Mouse (Mus musculus) forebrain, embryonic 13.5 days (tissue): ENCODE measurements at regions not wholly inside any gene's neighbourhood (a gene's known extent, or its start where the extent isn't known, plus 50 kb on each side); places are given as distances from the start of the nearest gene placed in this dataset.

Source experiments
- ATAC-seq: fragments of 200-750 bp; cut with Nextera tagmentation; 2 replicates; pipeline ENCODE4 v1.8.0; 2017
- H3K27ac ChIP-seq: fragments of 300-500 bp; sonication (generic); 2 replicates; pipeline ENCODE4 v1.5.1; 2015; ENCODE audit warnings: inconsistent platforms, mild to moderate bottlenecking, moderate library complexity
- H3K27me3 ChIP-seq: fragments of 300-500 bp; sonication (generic); 2 replicates; pipeline ENCODE4 v1.6.1; 2015; ENCODE audit warnings: mild to moderate bottlenecking, inconsistent platforms
- H3K36me3 ChIP-seq: fragments of 300-500 bp; sonication (generic); 2 replicates; pipeline ENCODE4 v1.6.1; 2015; ENCODE audit warnings: mild to moderate bottlenecking, inconsistent platforms; ENCODE audit not compliant: poor library complexity, severe bottlenecking
- H3K4me1 ChIP-seq: fragments of 300-500 bp; sonication (generic); 2 replicates; pipeline ENCODE4 v1.6.1; 2015; ENCODE audit warnings: inconsistent platforms
- H3K4me2 ChIP-seq: fragments of 300-500 bp; sonication (generic); 2 replicates; pipeline ENCODE4 v1.6.1; 2015; ENCODE audit warnings: inconsistent platforms, mild to moderate bottlenecking, moderate library complexity
- H3K4me3 ChIP-seq: fragments of 300-500 bp; sonication (generic); 2 replicates; pipeline ENCODE4 v1.5.1; 2015; ENCODE audit warnings: mild to moderate bottlenecking, inconsistent platforms
- H3K9ac ChIP-seq: fragments of 300-500 bp; sonication (generic); 2 replicates; pipeline ENCODE4 v1.6.1; 2015; ENCODE audit warnings: mild to moderate bottlenecking, inconsistent platforms
- H3K9me3 ChIP-seq: fragments of 300-500 bp; sonication (generic); replicated peaks from 2 replicates; pipeline ENCODE4 v1.6.1; 2016; ENCODE audit warnings: inconsistent platforms
- WGBS: fragments of 180-500 bp; shearing (Covaris S2); methylation state at CpG from one replicate; pipeline ENCODE4 v1.1.7; 2015; 5-methylcytosine and 5-hydroxymethylcytosine counted together

DNA sequence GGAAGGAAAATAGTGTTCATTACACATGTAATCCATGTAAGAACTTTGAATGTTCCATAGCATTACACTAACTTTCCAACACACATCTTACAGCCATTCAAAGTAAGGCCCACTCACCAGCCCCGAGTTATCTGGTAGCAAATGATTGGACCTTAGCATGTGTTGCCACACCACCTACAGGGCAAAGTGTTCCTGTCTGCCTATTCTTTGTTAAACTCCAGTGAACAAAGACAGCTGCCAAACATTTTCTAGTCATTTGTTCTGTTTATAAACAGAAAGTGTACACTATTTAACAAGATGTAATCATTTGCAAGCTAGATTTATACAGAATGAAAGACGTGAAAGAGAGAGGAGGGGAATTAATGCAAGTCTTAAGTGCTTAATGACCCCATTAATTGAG, 66.9 kb upstream of the Apob start:
- Histone ChIP-seq H3K4me3 (no peak overlapping the region), H3K36me3 (no peaks in the 10 kb centered on the region), H3K9me3 (no peaks in the 10 kb centered on the region), H3K27me3 (no peaks in the 10 kb centered on the region), H3K4me1 (no peaks in the 10 kb centered on the region), H3K4me2 (no peak overlapping the region), H3K27ac (no peak overlapping the region), H3K9ac (no peak overlapping the region)
- 41% methylated on average over 2 of the region's 2 CpGs for WGBS
- peak; percentile 30; the same call in 1 of the 2 replicates for ATAC-seq

DNA sequence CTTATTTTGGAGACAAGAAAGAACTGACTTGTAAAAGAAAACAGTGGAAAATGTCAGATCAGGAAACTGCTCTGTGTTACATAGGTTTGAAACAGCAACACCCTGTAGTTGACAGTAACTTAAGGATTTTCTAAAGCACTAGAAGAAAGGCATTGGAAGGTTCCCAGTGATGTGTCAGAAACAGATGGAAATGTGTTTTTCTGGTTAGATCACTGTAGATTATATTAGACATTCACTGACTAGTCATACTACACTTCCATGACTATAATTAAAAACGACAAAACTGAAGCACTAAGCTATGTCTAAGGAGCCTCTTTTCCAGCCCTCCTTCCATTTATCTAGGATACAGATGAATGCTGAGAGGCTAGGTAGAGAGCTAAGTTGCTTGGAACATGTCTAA, 59.1 kb upstream of the Apob start:
- H3K27me3 ChIP-seq, result no peaks in the 10 kb centered on the region
- no peak for ATAC-seq

DNA sequence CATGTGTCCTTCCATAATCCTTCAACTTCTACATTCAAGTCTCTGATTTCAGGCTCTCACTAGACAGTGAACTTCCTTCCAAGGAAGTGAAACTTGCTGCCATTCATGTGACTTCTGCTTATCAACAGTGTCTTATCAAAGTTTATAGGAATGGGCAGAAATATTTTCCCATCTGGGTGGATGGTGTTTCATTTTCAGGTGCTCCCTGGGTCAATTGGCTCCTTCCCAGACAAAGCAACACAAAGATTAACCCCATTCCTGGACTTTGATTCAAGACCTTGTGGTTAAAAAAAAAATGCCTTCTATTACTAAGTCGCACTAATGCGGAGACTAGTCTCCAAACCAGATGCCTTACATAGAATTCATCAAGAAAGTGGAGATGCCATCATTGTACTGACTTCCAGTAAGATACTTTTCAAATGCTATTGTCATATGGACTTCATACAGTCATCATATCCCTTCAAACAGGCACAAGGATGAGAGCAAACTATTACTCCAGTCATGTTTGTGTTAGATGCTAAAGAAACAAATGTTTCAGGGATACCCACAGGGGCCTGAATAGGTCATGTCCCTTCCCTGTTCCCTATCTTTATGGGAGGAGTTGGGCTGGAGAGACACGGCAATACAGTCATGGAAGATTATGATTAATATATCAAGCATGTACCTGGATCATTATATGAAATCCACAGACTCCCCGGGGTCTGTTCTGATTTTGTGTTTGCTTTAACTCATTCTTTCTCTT, 58.3 kb upstream of the Apob start:
- 91% methylated on average over 4 of the region's 4 CpGs for WGBS
- H3K27me3 ChIP-seq, result no peaks in the 10 kb centered on the region
- H3K4me2 ChIP-seq, result no peak overlapping the region
- no peaks in the 10 kb centered on the region for H3K4me1 ChIP-seq
- H3K9ac ChIP-seq, result no peak overlapping the region
- ATAC-seq, result no peak
- H3K36me3 ChIP-seq, result no peaks in the 10 kb centered on the region
- no peaks in the 10 kb centered on the region for H3K9me3 ChIP-seq
- no peak overlapping the region for H3K27ac ChIP-seq
- H3K4me3 ChIP-seq, result no peak overlapping the region

More for the DNA sequence above, 59.1 kb upstream of the Apob start:
- H3K9ac ChIP-seq, result no peak overlapping the region
- no peak overlapping the region for H3K27ac ChIP-seq
- H3K4me3 ChIP-seq, result no peak overlapping the region
- no peaks in the 10 kb centered on the region for H3K4me1 ChIP-seq
- 90% methylated on average over 1 of the region's 1 CpGs for WGBS
- no peaks in the 10 kb centered on the region for H3K36me3 ChIP-seq
- H3K9me3 ChIP-seq, result no peaks in the 10 kb centered on the region
- no peak overlapping the region for H3K4me2 ChIP-seq

DNA sequence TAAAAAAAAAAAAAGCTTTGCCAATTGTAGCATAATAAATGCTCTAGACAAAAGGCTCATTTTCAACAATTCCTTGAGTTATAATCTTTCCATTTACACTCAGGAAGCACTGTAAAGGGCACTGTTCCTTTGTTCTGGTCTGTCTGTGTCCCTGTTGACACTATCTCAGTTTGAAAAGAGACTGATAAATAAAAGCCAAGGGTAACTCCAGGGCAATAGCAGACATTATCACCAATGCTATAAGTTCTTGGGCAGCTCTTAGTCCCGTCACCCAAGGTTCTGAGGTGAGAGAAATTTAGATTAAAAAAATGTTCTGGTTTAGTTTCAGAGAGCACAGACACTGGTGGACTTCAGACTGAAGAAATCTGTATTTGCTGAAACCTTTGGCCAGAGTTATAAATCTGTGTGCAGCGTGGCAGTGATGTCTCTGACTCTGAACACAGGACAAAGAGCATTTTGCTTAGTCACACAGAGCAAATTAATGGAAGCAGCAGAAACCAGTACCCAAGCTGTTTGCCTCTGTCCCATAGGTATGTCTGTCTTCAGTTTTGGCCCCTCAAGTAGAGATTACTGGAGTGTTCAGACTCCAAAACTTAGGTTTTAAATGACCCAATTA, 57.6 kb upstream of the Apob start:
- 74% methylated on average over 2 of the region's 2 CpGs for WGBS
- Histone ChIP-seq H3K27me3 (no peaks in the 10 kb centered on the region), H3K9ac (no peak overlapping the region), H3K4me1 (no peaks in the 10 kb centered on the region), H3K36me3 (no peaks in the 10 kb centered on the region), H3K4me2 (no peak overlapping the region), H3K27ac (no peak overlapping the region), H3K9me3 (no peaks in the 10 kb centered on the region), H3K4me3 (no peak overlapping the region)
- ATAC-seq, result no peak

DNA sequence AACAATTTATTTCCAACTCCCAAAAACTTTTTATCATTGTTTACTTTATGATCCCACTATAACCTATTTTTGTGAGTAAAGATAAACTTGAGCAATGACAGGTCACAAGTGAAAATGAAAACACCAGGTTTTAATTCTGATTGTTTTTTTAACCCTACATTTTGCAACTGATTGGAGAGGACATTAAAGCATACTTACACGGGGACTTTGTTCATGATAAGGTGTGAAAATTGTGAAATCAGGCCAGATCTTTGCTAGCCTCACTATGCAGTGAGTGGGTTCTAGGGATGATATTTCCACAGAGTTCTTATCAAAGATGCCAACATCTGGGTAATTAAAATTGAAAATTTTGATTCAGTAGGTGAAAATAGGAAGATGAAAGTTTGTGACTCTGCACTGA, 56.6 kb upstream of the Apob start:
- no peak for ATAC-seq
- H3K36me3 ChIP-seq, result no peaks in the 10 kb centered on the region
- H3K4me2 ChIP-seq, result no peak overlapping the region
- H3K9ac ChIP-seq, result no peak overlapping the region
- no peaks in the 10 kb centered on the region for H3K27me3 ChIP-seq
- no peak overlapping the region for H3K4me3 ChIP-seq
- H3K4me1 ChIP-seq, result no peaks in the 10 kb centered on the region
- H3K9me3 ChIP-seq, result no peaks in the 10 kb centered on the region
- H3K27ac ChIP-seq, result no peak overlapping the region
- 91% methylated on average over 1 of the region's 1 CpGs for WGBS
